Mouse (Mus musculus): Measurements from ENCODE around the gene Amph. TPM values are rescaled to one million over a fixed set of nuclear protein-coding genes. Genes with fewer than 3 reads are reported as not detected.

The Amph gene
- polyA plus RNA-seq, 1 experiment, result not detected

DNA sequence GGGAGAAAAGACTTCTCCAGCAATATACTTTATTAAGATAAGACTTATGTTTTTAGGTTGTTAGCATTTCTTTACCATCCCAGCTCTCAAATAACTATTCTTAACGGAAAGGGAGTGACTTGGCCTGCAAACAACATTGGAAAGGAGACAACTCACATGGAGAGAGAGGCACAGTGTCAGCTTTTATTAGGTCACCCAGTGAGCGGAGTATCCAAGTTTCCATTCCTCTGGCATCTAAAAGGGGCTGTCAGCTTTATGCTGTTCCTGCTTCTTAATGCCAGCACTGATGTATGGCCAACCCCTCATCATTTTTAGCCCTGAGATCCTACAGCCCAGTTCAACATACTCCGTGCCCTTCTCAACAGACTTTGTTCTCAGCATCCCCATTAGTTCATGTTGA, 74.3 kb downstream of the Amph start:
- no peak for TF ChIP-seq POLR2A (IDR thresholded peaks at IDR 0.05; ENCODE audit: borderline replicate concordance, low read depth, low read length)
- no peak for TF ChIP-seq CTCF (IDR thresholded peaks at IDR 0.05; ENCODE audit: low read depth, low read length)
- H3K27ac ChIP-seq (ENCODE audit: insufficient read depth, low read depth, low read length), result no peak overlapping the region
- no peaks in the 10 kb centered on the region for H3K4me1 ChIP-seq (ENCODE audit: control insufficient read depth, insufficient read depth, low read length)
- no peak overlapping the region for H3K4me3 ChIP-seq (ENCODE audit: insufficient read depth, low read length)

DNA sequence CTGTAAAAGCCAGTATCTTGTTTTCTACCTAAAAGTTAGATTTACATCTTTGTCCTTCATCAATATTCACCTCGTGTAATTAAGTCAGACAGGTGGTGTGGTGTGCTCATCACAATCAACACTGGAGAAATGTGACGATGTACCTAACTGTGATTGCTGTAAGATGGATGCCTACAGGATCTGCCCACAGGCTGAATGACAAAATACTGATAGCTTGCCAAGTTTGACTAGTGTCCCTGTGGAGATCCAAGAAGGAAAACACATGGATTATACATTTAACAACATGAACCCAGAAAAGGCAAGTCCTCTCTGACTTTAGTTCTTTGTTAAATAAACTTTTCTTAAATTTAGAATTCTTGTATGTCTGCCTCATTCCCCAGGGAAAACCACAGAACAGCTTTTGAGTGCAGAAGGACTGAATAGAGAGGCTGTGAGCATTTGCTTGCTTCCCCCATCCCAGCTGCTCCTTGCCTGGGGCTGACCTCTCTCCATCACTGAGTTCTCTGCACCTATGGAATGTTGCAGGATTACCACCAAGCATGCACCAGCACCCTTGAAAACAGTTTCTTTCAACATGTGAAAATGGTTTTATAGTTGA, 77.2 kb downstream of the Amph start:
- TF ChIP-seq POLR2A (IDR thresholded peaks at IDR 0.05; ENCODE audit: borderline replicate concordance, low read depth, low read length), result no peak
- no peak for TF ChIP-seq CTCF (IDR thresholded peaks at IDR 0.05; ENCODE audit: low read depth, low read length)
- no peak overlapping the region for H3K27ac ChIP-seq (ENCODE audit: insufficient read depth, low read depth, low read length)
- H3K4me1 ChIP-seq (ENCODE audit: control insufficient read depth, insufficient read depth, low read length), result no peaks in the 10 kb centered on the region
- H3K4me3 ChIP-seq (ENCODE audit: insufficient read depth, low read length), result no peak overlapping the region

DNA sequence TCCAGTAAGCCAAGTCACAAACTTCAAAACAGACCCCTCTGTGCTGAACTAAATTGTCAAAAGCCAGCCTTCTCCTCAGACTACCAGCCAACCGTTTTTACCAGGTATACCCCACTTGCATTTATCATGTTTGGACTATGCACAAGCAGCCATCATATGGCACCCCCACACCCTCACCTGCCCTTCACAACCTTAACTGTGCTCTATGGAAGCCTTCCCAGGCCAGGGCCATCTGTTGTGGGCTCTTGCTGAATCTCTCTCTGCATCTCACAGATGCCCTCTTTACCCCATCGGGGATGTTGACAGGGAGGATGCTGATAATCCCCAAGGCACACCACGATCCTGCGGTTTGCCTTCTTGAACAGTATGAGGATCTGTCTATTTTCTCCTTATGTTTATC, 77.9 kb downstream of the Amph start:
- no peak overlapping the region for H3K27ac ChIP-seq (ENCODE audit: insufficient read depth, low read depth, low read length)
- TF ChIP-seq POLR2A (IDR thresholded peaks at IDR 0.05; ENCODE audit: borderline replicate concordance, low read depth, low read length), result no peak
- TF ChIP-seq CTCF (IDR thresholded peaks at IDR 0.05; ENCODE audit: low read depth, low read length), result no peak

DNA sequence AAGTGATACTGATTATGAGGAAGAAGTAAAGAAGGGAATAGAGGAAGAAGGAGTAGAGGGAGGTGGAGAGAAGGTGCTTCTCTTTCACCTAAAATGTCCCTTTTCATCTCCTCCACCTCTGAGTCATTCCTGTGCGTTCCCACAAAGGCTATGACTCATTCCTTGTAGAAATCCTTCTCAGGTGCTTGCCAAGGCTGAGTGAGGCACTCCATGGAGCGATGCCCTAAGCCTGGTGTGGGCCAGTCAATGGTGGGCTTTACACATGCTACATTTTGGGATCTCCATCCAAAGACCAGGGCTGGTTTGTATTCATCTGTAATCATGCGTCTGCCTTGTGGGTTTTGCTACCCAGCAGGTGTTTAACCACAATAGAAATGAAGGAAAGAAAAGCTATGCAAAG, 78.9 kb downstream of the Amph start:
- Histone ChIP-seq H3K4me1 (ENCODE audit: control insufficient read depth, insufficient read depth, low read length) (no peaks in the 10 kb centered on the region), H3K27ac (ENCODE audit: insufficient read depth, low read depth, low read length) (no peak overlapping the region), H3K4me3 (ENCODE audit: insufficient read depth, low read length) (no peak overlapping the region)
- TF ChIP-seq CTCF (IDR thresholded peaks at IDR 0.05; ENCODE audit: low read depth, low read length), result no peak
- no peak for TF ChIP-seq POLR2A (IDR thresholded peaks at IDR 0.05; ENCODE audit: borderline replicate concordance, low read depth, low read length)

More for the DNA sequence above, 77.9 kb downstream of the Amph start:
- H3K4me3 ChIP-seq (ENCODE audit: insufficient read depth, low read length), result no peak overlapping the region
- H3K4me1 ChIP-seq (ENCODE audit: control insufficient read depth, insufficient read depth, low read length), result no peaks in the 10 kb centered on the region

DNA sequence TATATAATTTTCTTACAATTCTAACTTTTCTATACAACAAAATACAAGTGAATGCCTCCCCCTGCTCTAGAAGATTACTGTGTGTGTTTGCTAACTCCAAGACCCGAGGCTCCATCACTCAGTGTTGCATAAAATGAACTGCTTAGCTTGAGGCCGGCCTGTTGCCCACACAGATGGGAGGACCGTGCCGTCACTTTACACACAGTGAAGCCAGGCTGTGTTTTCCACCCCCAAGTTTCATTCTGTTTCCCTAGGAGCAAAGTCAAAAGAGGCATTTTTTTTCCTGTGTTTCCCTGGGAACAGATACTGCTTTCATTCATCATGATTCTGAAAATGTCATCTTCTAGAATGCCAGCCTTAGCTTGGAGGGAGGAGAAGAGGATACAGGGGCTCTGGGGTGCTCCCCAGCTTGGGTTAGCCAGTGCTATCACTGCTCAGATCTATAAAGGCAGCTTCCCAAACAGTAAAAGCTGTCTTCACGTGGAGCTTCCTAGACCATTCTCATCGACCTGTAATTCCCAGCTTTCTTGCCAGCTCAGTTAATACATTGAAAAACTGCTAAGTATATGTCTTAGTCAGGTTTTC, 79.9 kb downstream of the Amph start:
- no peak overlapping the region for H3K4me3 ChIP-seq (ENCODE audit: insufficient read depth, low read length)
- H3K27ac ChIP-seq (ENCODE audit: insufficient read depth, low read depth, low read length), result no peak overlapping the region
- TF ChIP-seq POLR2A (IDR thresholded peaks at IDR 0.05; ENCODE audit: borderline replicate concordance, low read depth, low read length) (no peak), CTCF (IDR thresholded peaks at IDR 0.05; ENCODE audit: low read depth, low read length) (no peak)
- H3K4me1 ChIP-seq (ENCODE audit: control insufficient read depth, insufficient read depth, low read length), result no peaks in the 10 kb centered on the region

DNA sequence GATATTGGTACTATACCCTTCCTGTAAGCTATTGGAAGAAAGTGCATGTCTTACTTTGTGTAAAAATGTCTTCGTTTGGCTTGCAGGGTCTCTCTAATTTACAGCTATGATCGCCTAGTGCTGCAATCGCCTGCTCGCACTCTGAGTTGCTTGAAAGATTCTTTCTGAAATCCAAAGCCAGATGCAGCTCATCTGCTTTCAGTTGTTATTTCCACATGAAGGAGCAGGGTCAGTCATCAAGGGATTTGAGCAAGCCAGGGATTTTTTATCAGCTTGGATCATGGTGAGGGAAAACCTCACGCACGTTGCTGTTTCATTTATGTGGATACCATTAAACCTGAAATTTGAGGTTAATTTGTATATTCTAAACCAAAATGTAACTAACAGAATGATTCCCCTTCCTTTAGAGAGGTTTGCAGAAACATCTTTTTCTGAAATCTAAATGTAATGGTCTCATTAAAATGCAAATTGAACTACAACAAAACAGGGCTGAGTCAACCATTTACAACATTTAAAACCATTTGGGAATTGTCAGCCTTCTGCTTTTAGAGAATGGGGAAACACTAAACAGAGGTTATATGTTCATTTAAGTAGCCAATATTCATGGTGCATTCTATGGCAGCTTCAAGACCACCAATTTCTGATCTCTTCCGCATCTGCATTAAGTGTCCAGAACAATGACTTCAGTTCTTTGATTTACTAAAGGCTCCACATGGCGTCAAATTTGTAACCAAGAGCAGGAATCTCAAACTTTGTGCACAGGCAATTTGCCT, 84.1 kb downstream of the Amph start:
- H3K4me3 ChIP-seq (ENCODE audit: insufficient read depth, low read length), result no peak overlapping the region
- TF ChIP-seq POLR2A (IDR thresholded peaks at IDR 0.05; ENCODE audit: borderline replicate concordance, low read depth, low read length) (no peak), CTCF (IDR thresholded peaks at IDR 0.05; ENCODE audit: low read depth, low read length) (no peak)
- no peaks in the 10 kb centered on the region for H3K4me1 ChIP-seq (ENCODE audit: control insufficient read depth, insufficient read depth, low read length)

DNA sequence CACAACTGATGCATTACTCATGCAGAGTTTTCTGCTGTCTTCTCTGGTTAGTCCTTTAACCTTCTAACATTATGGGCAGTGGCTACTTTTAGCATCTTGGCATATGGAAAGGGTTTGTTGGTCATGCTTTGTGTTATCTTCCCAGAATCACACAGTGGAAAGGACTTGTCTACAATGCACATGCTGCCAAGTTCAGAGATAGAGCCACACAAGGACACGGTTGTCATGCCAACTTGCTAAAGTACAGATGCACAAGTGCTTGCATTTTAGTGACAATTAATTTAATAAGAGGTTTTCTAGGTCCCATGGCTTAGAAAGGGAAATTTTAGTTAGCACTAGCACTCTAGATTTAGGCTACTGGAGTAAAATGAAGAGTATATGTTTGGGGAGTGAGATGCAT, 104.1 kb downstream of the Amph start:
- TF ChIP-seq CTCF (IDR thresholded peaks at IDR 0.05; ENCODE audit: low read depth, low read length), result no peak
- TF ChIP-seq POLR2A (IDR thresholded peaks at IDR 0.05; ENCODE audit: borderline replicate concordance, low read depth, low read length), result no peak
- H3K27ac ChIP-seq (ENCODE audit: insufficient read depth, low read depth, low read length), result no peak overlapping the region
- no peaks in the 10 kb centered on the region for H3K4me1 ChIP-seq (ENCODE audit: control insufficient read depth, insufficient read depth, low read length)
- H3K4me3 ChIP-seq (ENCODE audit: insufficient read depth, low read length), result no peak overlapping the region

More for the DNA sequence above, 84.1 kb downstream of the Amph start:
- H3K27ac ChIP-seq (ENCODE audit: insufficient read depth, low read depth, low read length), result no peak overlapping the region

DNA sequence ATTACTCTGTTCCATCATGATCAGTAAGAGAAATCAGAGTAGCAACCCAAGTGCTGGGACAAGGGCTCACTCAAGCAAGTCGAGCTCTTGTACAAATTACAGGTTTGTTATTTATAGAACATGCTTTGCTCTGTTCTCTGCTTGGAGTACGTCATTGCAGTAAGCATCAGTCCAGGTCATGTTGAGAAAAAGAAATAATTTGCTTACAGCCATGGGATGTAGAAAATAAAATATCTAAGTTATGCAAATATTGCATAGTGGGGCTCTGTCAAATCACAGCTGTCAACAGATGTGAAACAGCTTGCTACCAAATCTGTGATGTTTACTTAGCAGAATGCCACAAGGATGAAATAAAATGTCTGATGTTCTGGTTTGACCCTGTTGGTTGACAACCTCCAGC, 106.5 kb downstream of the Amph start:
- no peak for TF ChIP-seq POLR2A (IDR thresholded peaks at IDR 0.05; ENCODE audit: borderline replicate concordance, low read depth, low read length)
- no peak for TF ChIP-seq CTCF (IDR thresholded peaks at IDR 0.05; ENCODE audit: low read depth, low read length)
- Histone ChIP-seq H3K27ac (ENCODE audit: insufficient read depth, low read depth, low read length) (no peak overlapping the region), H3K4me3 (ENCODE audit: insufficient read depth, low read length) (no peak overlapping the region), H3K4me1 (ENCODE audit: control insufficient read depth, insufficient read depth, low read length) (no peaks in the 10 kb centered on the region)

DNA sequence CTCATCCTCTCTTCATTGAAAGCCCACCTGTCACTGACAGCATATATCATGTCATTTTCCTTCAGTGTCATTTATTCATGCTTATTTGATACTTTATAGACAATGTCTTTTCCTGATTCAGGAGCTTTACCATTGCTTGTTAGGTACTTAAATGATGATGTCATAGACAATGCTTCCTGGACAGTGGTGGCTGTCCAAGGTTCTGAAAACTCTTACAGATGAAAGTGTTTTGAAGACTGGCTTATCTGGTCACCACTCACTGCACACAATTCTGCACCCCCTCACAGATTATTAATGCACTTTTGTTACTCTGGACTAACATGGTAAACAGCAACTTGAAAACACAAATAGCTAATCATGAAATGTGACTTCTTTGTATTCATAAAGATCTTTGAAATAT, 124.3 kb downstream of the Amph start:
- no peak overlapping the region for H3K27ac ChIP-seq (ENCODE audit: insufficient read depth, low read depth, low read length)
- no peaks in the 10 kb centered on the region for H3K4me1 ChIP-seq (ENCODE audit: control insufficient read depth, insufficient read depth, low read length)
- H3K4me3 ChIP-seq (ENCODE audit: insufficient read depth, low read length), result no peak overlapping the region
- TF ChIP-seq POLR2A (IDR thresholded peaks at IDR 0.05; ENCODE audit: borderline replicate concordance, low read depth, low read length), result no peak
- TF ChIP-seq CTCF (IDR thresholded peaks at IDR 0.05; ENCODE audit: low read depth, low read length), result no peak

DNA sequence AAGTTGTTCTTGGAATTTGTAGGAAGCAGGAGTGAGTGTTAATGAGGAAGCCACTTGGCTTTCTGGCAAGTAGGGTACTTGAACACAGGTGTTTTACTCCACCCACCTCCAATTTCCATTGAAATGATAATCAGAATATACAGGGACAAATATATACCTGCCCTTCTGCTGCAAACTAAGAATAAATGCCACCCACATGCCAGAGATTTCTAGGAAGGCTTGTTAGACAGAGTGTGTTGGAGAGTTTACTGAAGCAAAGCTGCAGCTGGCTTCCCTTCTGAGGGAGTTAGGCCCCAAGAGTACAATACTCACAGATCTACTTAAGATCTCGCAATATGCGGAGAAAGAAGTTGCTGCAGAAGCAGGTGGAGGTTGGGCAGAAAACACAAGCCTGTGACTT, 129.4 kb downstream of the Amph start:
- Histone ChIP-seq H3K4me1 (ENCODE audit: control insufficient read depth, insufficient read depth, low read length) (no peaks in the 10 kb centered on the region), H3K27ac (ENCODE audit: insufficient read depth, low read depth, low read length) (no peak overlapping the region), H3K4me3 (ENCODE audit: insufficient read depth, low read length) (no peak overlapping the region)
- TF ChIP-seq CTCF (IDR thresholded peaks at IDR 0.05; ENCODE audit: low read depth, low read length), result no peak

All from bone marrow macrophage, adult 2 months (primary cell).